Mouse (Mus musculus) liver, embryonic 14.5 days (tissue): ENCODE results near the gene Rasgrf1. TPM values are rescaled to one million over a fixed set of nuclear protein-coding genes. Genes with fewer than 3 reads are reported as not detected.
"Not testable (repeated sequence)": the region's sequence is repeated elsewhere in the genome, so short reads cannot be mapped to it uniquely, and the experiment has no call there.

Experiments used
- ATAC-seq: fragments of 200-750 bp; cut with Nextera tagmentation; 2 replicates; pipeline ENCODE4 v1.8.0; 2017; ENCODE audit warnings: moderate number of reproducible peaks, mild to moderate bottlenecking, moderate library complexity; ENCODE audit not compliant: insufficient read depth
- DNase-seq, 3 experiments: peaks; one replicate each; pipeline ENCODE4 v3.0.0-alpha.2; 2012 to 2013; ENCODE audit warnings: low read depth in 3 of 3, low spot score in 3 of 3
- H3K27ac ChIP-seq: fragments of 300-500 bp; sonication (generic); 2 replicates; pipeline ENCODE4 v1.5.1; 2014; ENCODE audit warnings: moderate library complexity, mild to moderate bottlenecking, control low read depth, inconsistent platforms
- H3K27me3 ChIP-seq: fragments of 300-500 bp; sonication (generic); 2 replicates; pipeline ENCODE4 v1.6.1; 2014; ENCODE audit warnings: mild to moderate bottlenecking, low read length, moderate library complexity; ENCODE audit not compliant: control insufficient read depth, insufficient read depth
- H3K36me3 ChIP-seq: fragments of 300-500 bp; sonication (generic); replicated peaks from 2 replicates; pipeline ENCODE4 v1.6.1; 2014; ENCODE audit warnings: low read depth; ENCODE audit not compliant: control insufficient read depth, insufficient read depth
- H3K4me1 ChIP-seq, 2 experiments: fragments of 200-500 bp in 1 of 2; fragments of 300-500 bp in 1 of 2; sonication (generic) in 1 of 2; replicated peaks; 2 replicates each; pipeline ENCODE4 v1.6.1; 2012 to 2014; ENCODE audit warnings: antibody characterized with exemption in 1 of 2, inconsistent platforms in 1 of 2, low read length in 1 of 2; ENCODE audit not compliant: control insufficient read depth in 2 of 2, insufficient read depth in 2 of 2
- H3K4me2 ChIP-seq: fragments of 300-500 bp; sonication (generic); 2 replicates; pipeline ENCODE4 v1.6.1; 2014; ENCODE audit warnings: low read depth, mild to moderate bottlenecking, control low read depth, moderate library complexity
- H3K4me3 ChIP-seq, 2 experiments: fragments of 200-500 bp in 1 of 2; fragments of 300-500 bp in 1 of 2; sonication (generic) in 1 of 2; 2 replicates each; pipeline ENCODE4 v1.5.1; 2012 to 2014; ENCODE audit warnings: low read depth in 2 of 2, low read length in 2 of 2, mild to moderate bottlenecking in 2 of 2, control low read depth in 1 of 2, inconsistent platforms in 1 of 2, moderate library complexity in 1 of 2; ENCODE audit not compliant: insufficient read depth in 1 of 2
- H3K9ac ChIP-seq: fragments of 300-500 bp; sonication (generic); replicated peaks from 2 replicates; pipeline ENCODE4 v1.6.1; 2014; ENCODE audit warnings: mild to moderate bottlenecking, control low read depth, moderate library complexity
- H3K9me3 ChIP-seq: fragments of 300-500 bp; sonication (generic); 2 replicates; pipeline ENCODE4 v1.6.1; 2016; ENCODE audit warnings: low read length, mixed read lengths; ENCODE audit not compliant: control insufficient read depth
- CTCF ChIP-seq: IDR thresholded peaks from 2 replicates; pipeline ENCODE4 v1.5.1; 2016; ENCODE audit warnings: antibody characterized with exemption, low read depth, control low read depth
- EP300 ChIP-seq: IDR thresholded peaks from 2 replicates; pipeline ENCODE4 v1.6.1; 2016; ENCODE audit warnings: antibody characterized with exemption, low read depth
- WGBS: fragments of 180-500 bp; shearing (Covaris S2); extraction: QIAGEN DNeasy Blood & Tissue Kit; methylation state at CpG from one replicate; pipeline ENCODE4 v1.1.7; 2014; ENCODE audit not compliant: insufficient replicate concordance; 5-methylcytosine and 5-hydroxymethylcytosine counted together
- polyA plus RNA-seq, 2 experiments: library from polyadenylated mRNA; depleted of rRNA in 1 of 2; stranded (reverse) in 1 of 2; unstranded in 1 of 2; fragments of >200 nt; fragmentation: Nextera tagmentation in 1 of 2; extraction: Ambion mirVana in 1 of 2; gene quantifications; 2 replicates each; pipeline versions ENCODE4 v1.2.1 to v1.2.3; 2012 to 2014

Rasgrf1 gene
- polyA plus RNA-seq, 2 experiments = 0.01 TPM; not detected in 1

DNA sequence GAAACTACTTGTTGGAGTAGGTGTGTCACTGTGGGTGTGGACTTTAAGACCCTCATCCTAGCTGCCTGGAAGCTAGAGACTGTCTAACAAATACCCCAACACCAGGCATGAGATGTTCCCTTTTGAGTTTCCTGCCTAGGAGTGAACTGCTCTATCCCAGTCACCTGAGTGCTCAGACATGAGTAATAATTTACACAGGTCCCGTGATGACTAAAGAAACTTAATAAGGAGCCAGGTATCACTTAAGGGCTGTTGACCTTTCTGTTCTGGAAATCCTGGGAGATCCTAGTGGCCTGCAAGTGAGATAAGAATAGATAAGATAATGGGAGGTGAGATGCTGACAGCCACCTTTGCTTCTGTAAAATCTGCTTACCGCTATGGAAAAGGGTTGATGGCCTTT lies 131.2 kb downstream of the Rasgrf1 start:
- TF ChIP-seq CTCF (no peak), EP300 (no peak)
- no peaks in the 10 kb centered on the region for H3K27me3 ChIP-seq
- H3K4me2 ChIP-seq = no peak overlapping the region
- ATAC-seq (no peak), DNase-seq (no peak)
- H3K36me3 ChIP-seq = no peaks in the 10 kb centered on the region
- no peaks in the 10 kb centered on the region for H3K4me1 ChIP-seq
- no peaks in the 10 kb centered on the region for H3K9me3 ChIP-seq
- H3K27ac ChIP-seq = no peak overlapping the region
- WGBS = 55% methylated on average over 2 of the region's 2 CpGs
- H3K4me3 ChIP-seq = no peak overlapping the region
- H3K9ac ChIP-seq = no peak overlapping the region

DNA sequence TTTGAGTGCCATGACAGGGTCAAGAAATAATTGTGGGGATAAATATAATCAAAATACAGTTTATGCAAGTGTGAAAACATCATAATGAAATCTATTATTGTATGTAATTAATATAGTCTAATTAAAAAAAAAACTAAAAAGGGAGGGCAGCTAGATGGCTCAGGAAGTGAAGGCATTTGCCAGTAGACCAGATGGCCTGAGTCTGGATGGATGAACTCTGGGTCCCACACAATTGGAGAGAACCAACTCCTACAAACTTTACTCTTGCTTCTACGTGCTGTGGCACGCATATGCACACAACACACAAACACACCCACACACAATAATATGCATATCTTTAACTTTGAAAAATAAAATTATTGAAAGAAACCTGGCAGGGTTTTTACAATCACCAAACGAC lies 131.8 kb downstream of the Rasgrf1 start:
- no peaks in the 10 kb centered on the region for H3K27me3 ChIP-seq
- no peak overlapping the region for H3K9ac ChIP-seq
- 75% methylated on average over 3 of the region's 3 CpGs for WGBS
- H3K4me3 ChIP-seq = no peak overlapping the region
- H3K36me3 ChIP-seq = no peaks in the 10 kb centered on the region
- H3K4me1 ChIP-seq = no peaks in the 10 kb centered on the region
- no peaks in the 10 kb centered on the region for H3K9me3 ChIP-seq
- ATAC-seq (no peak), DNase-seq (no peak)
- H3K27ac ChIP-seq = no peak overlapping the region
- TF ChIP-seq CTCF = no peak
- no peak for TF ChIP-seq EP300
- H3K4me2 ChIP-seq = no peak overlapping the region

DNA sequence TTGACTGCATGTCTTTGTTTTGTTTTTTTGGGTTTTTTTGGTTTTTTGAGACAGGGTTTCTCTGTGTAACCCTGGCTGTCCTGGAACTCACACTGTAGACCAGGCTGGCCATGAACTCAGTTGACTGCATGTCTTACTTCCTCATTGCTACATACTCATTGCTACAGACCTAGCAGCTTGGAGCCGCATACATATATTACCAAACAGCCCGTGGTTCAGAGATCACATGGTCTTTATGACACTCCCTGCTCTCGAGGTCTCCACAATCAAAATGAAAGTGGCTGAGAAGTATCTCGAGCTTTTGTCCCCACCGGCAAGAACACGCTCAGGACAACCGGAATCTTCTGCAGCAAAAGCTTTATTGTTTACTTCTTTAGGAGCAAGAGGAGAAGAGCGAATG lies 133.2 kb downstream of the Rasgrf1 start:
- not testable (repeated sequence) for ATAC-seq, H3K4me2 ChIP-seq
- 74% methylated on average over 8 of the region's 8 CpGs for WGBS

DNA sequence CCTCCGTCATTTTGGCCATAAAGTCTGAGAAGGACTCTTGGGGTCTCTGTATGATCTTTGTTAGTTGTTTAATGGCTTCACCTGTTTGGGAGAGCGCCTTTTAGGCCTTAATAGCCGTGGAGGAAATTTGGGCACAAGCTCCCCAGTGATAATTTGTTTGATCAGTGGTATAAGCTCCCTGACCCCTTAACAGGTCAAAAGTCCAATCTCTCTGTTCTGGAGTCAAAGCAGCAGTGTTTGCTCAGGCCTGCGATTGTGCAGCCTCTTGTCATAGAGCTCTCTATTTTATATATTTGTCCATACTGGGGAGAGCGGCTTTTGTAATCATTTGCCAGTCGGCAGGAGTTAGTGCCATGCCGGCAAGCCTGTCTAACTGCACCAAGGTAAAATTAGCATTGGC lies 135.5 kb downstream of the Rasgrf1 start:
- no peak for TF ChIP-seq CTCF
- TF ChIP-seq EP300 = no peak
- ATAC-seq = no peak
- no peaks in the 10 kb centered on the region for H3K36me3 ChIP-seq
- no peaks in the 10 kb centered on the region for H3K4me1 ChIP-seq
- no peaks in the 10 kb centered on the region for H3K9me3 ChIP-seq
- DNase-seq = no peak
- 68% methylated on average over 7 of the region's 7 CpGs for WGBS
- no peaks in the 10 kb centered on the region for H3K27me3 ChIP-seq
- no peak overlapping the region for H3K4me2 ChIP-seq
- H3K4me3 ChIP-seq = no peak overlapping the region
- H3K9ac ChIP-seq = no peak overlapping the region
- no peak overlapping the region for H3K27ac ChIP-seq

More for the DNA sequence above, 133.2 kb downstream of the Rasgrf1 start:
- H3K27ac ChIP-seq, H3K4me3 ChIP-seq, DNase-seq, H3K27me3 ChIP-seq, H3K4me1 ChIP-seq, H3K9ac ChIP-seq, H3K36me3 ChIP-seq, H3K9me3 ChIP-seq: not testable (repeated sequence)

- Histone ChIP-seq H3K9me3 (no peaks in the 10 kb centered on the region), H3K9ac (no peak overlapping the region), H3K27ac (no peak overlapping the region), H3K4me2 (no peak overlapping the region), H3K27me3 (no peaks in the 10 kb centered on the region), H3K36me3 (no peaks in the 10 kb centered on the region), H3K4me3 (no peak overlapping the region), H3K4me1 (no peaks in the 10 kb centered on the region)
- TF ChIP-seq CTCF = no peak
- TF ChIP-seq EP300 = no peak
- 38% methylated on average over 5 of the region's 5 CpGs for WGBS
- ATAC-seq = no peak
- no peak for DNase-seq
Observed at GRCm38 (mm10) chr9:90047937-90048627, 138.4 kb downstream of the Rasgrf1 start.
